Mouse (Mus musculus) ES-Bruce4 (cell line): Measurements from ENCODE around the gene Bloc1s2. TPM values are rescaled to one million over a fixed set of nuclear protein-coding genes. Genes with fewer than 3 reads are reported as not detected.
"Not testable (repeated sequence)": the region's sequence is repeated elsewhere in the genome, so short reads cannot be mapped to it uniquely, and the experiment has no call there.

ENCODE experiments used
- H3K27ac ChIP-seq: 2 replicates; pipeline ENCODE4 v1.5.1; 2012; ENCODE audit warnings: low read length, inconsistent platforms; ENCODE audit not compliant: insufficient read depth
- H3K27me3 ChIP-seq: 2 replicates; pipeline ENCODE4 v1.6.1; 2012; ENCODE audit warnings: mild to moderate bottlenecking, low read length, inconsistent platforms; ENCODE audit not compliant: control insufficient read depth, poor library complexity, insufficient read depth, severe bottlenecking
- H3K36me3 ChIP-seq: 2 replicates; pipeline ENCODE4 v1.6.1; 2012; ENCODE audit warnings: inconsistent platforms, mild to moderate bottlenecking, low read length, moderate library complexity; ENCODE audit not compliant: control insufficient read depth, poor library complexity, insufficient read depth, severe bottlenecking
- H3K4me1 ChIP-seq: one replicate; pipeline ENCODE4 v1.8.1; 2011; ENCODE audit warnings: low read length; ENCODE audit not compliant: control insufficient read depth, insufficient read depth
- H3K4me3 ChIP-seq: 2 replicates; pipeline ENCODE4 v1.5.1; 2011; ENCODE audit warnings: low read depth, mild to moderate bottlenecking, low read length
- H3K9ac ChIP-seq: 2 replicates; pipeline ENCODE4 v1.6.1; 2012; ENCODE audit warnings: low read depth, mild to moderate bottlenecking, inconsistent platforms; ENCODE audit not compliant: poor library complexity, severe bottlenecking
- H3K9me3 ChIP-seq: replicated peaks from 2 replicates; pipeline ENCODE4 v1.6.1; 2012; ENCODE audit warnings: mild to moderate bottlenecking, low read length, inconsistent platforms; ENCODE audit not compliant: control insufficient read depth, poor library complexity, insufficient read depth, severe bottlenecking
- CTCF ChIP-seq: IDR thresholded peaks from one replicate; pipeline ENCODE4 v1.8.1; 2011; ENCODE audit warnings: low read depth, low read length
- EP300 ChIP-seq: IDR thresholded peaks from 2 replicates; pipeline ENCODE4 v1.6.1; 2011; ENCODE audit warnings: low read depth, low read length; ENCODE audit not compliant: insufficient read depth
- POLR2A ChIP-seq: IDR thresholded peaks from one replicate; pipeline ENCODE4 v1.8.1; 2011; ENCODE audit warnings: low read length; ENCODE audit not compliant: insufficient read depth
- polyA plus RNA-seq: library from polyadenylated mRNA; stranded (reverse); fragments of >200 nt; gene quantifications from 2 replicates; pipeline ENCODE4 v1.2.4, GENCODE M21; 2011; ENCODE audit warnings: low read depth; ENCODE audit not compliant: missing spikeins, insufficient read depth, insufficient read length

Gene Bloc1s2
- polyA plus RNA-seq, 1 experiment, result 86.7 TPM

- TF ChIP-seq CTCF (no peak), POLR2A (no peak), EP300 (no peak)
- peaks cover 14% of the 10 kb centered on the region for H3K36me3 ChIP-seq
- no peaks in the 10 kb centered on the region for H3K9me3 ChIP-seq
Observed at GRCm38 (mm10) chr19:44135072-44135959, 10.9 kb downstream of the Bloc1s2 start, which contains the start of gene Cwf19l1. Gene Cwf19l1, minus strand, starts transcription at chr19:44135876.

GRCm38 (mm10) chr19:44132917-44133316 lies 13.3 kb downstream of the Bloc1s2 start:
- H3K27ac ChIP-seq, result no peak overlapping the region
- peaks cover 25% of the 10 kb centered on the region for H3K36me3 ChIP-seq
- no peak for TF ChIP-seq POLR2A
- no peak for TF ChIP-seq CTCF
- TF ChIP-seq EP300, result no peak

More at GRCm38 (mm10) chr19:44135072-44135959, 10.9 kb downstream of the Bloc1s2 start, which contains the start of gene Cwf19l1:
- Histone ChIP-seq H3K9ac (peak within 1 kb of the TSS; percentile 88), H3K4me3 (peak within 1 kb of the TSS; percentile 100), H3K4me1 (no peaks in the 10 kb centered on the region), H3K27me3 (no peaks in the 10 kb centered on the region), H3K27ac (peak within 1 kb of the TSS; percentile 93)

GRCm38 (mm10) chr19:44128560-44128959 lies 17.7 kb downstream of the Bloc1s2 start:
- Histone ChIP-seq H3K27ac (no peak overlapping the region), H3K9me3 (no peaks in the 10 kb centered on the region), H3K4me1 (no peaks in the 10 kb centered on the region), H3K36me3 (peaks cover 43% of the 10 kb centered on the region), H3K4me3 (no peak overlapping the region), H3K9ac (no peak overlapping the region), H3K27me3 (no peaks in the 10 kb centered on the region)
- TF ChIP-seq EP300 (no peak), CTCF (no peak), POLR2A (no peak)

More at GRCm38 (mm10) chr19:44132917-44133316, 13.3 kb downstream of the Bloc1s2 start:
- H3K9me3 ChIP-seq, result no peaks in the 10 kb centered on the region
- H3K4me3 ChIP-seq, result no peak overlapping the region
- no peaks in the 10 kb centered on the region for H3K4me1 ChIP-seq
- H3K27me3 ChIP-seq, result no peaks in the 10 kb centered on the region
- no peak overlapping the region for H3K9ac ChIP-seq

- Histone ChIP-seq H3K27ac (no peak overlapping the region), H3K9me3 (no peaks in the 10 kb centered on the region), H3K9ac (no peak overlapping the region), H3K36me3 (peaks cover 50% of the 10 kb centered on the region), H3K4me1 (no peaks in the 10 kb centered on the region), H3K27me3 (no peaks in the 10 kb centered on the region), H3K4me3 (no peak overlapping the region)
- TF ChIP-seq CTCF (no peak), EP300 (no peak), POLR2A (no peak)
Observed at GRCm38 (mm10) chr19:44127729-44128497, 18.3 kb downstream of the Bloc1s2 start.

GRCm38 (mm10) chr19:44121137-44121536 lies 25.1 kb downstream of the Bloc1s2 start:
- peaks cover 40% of the 10 kb centered on the region for H3K36me3 ChIP-seq
- no peak for TF ChIP-seq CTCF
- no peak for TF ChIP-seq POLR2A
- no peak for TF ChIP-seq EP300

GRCm38 (mm10) chr19:44120686-44121085 lies 25.6 kb downstream of the Bloc1s2 start:
- H3K9me3 ChIP-seq, H3K9ac ChIP-seq, H3K4me1 ChIP-seq, H3K27me3 ChIP-seq, H3K27ac ChIP-seq, H3K4me3 ChIP-seq: not testable (repeated sequence)
- H3K36me3 ChIP-seq, result peaks cover 40% of the 10 kb centered on the region

More at GRCm38 (mm10) chr19:44121137-44121536, 25.1 kb downstream of the Bloc1s2 start:
- Histone ChIP-seq H3K9me3 (no peaks in the 10 kb centered on the region), H3K4me1 (no peaks in the 10 kb centered on the region), H3K27ac (no peak overlapping the region), H3K27me3 (no peaks in the 10 kb centered on the region), H3K9ac (no peak overlapping the region), H3K4me3 (no peak overlapping the region)
